Mouse (Mus musculus): ENCODE results near the gene Fkbp1a.

GRCm38 (mm10) chr2:151538646-151539045 is 3.6 kb upstream of the Fkbp1a start:
- TF ChIP-seq CTCF (IDR thresholded peaks at IDR 0.05) (no peak), EP300 (IDR thresholded peaks at IDR 0.05) (no peak)

Measured in lung, postnatal 0 days (tissue).